Mouse (Mus musculus) limb, embryonic 10.5 days (tissue): ENCODE results near the gene Ptpn23. TPM values are rescaled to one million over a fixed set of nuclear protein-coding genes. Genes with fewer than 3 reads are reported as not detected.

ENCODE experiments used
- DNase-seq: peaks from one replicate; pipeline ENCODE4 v3.0.0-alpha.2; 2017; ENCODE audit warnings: low spot score
- H3K27ac ChIP-seq: fragments of 300-500 bp; sonication (generic); 2 replicates; pipeline ENCODE4 v1.5.1; 2016; ENCODE audit warnings: mild to moderate bottlenecking
- H3K27me3 ChIP-seq: fragments of 300-500 bp; sonication (generic); 2 replicates; pipeline ENCODE4 v1.6.1; 2016; ENCODE audit warnings: low read depth, mild to moderate bottlenecking; ENCODE audit not compliant: poor library complexity, severe bottlenecking
- H3K36me3 ChIP-seq: fragments of 300-500 bp; sonication (generic); 2 replicates; pipeline ENCODE4 v1.6.1; 2016; ENCODE audit warnings: mild to moderate bottlenecking, moderate library complexity
- H3K4me1 ChIP-seq: fragments of 300-500 bp; sonication (generic); 2 replicates; pipeline ENCODE4 v1.6.1; 2016
- H3K4me3 ChIP-seq: fragments of 300-500 bp; sonication (generic); 2 replicates; pipeline ENCODE4 v1.5.1; 2016; ENCODE audit warnings: mild to moderate bottlenecking, moderate library complexity
- H3K9me3 ChIP-seq: fragments of 300-500 bp; sonication (generic); replicated peaks from 2 replicates; pipeline ENCODE4 v1.6.1; 2016; ENCODE audit warnings: mild to moderate bottlenecking
- WGBS: fragments of 180-500 bp; shearing (Covaris S2); methylation state at CpG from one replicate; pipeline ENCODE4 v1.1.7; 2016; 5-methylcytosine and 5-hydroxymethylcytosine counted together
- polyA plus RNA-seq: library from polyadenylated mRNA; unstranded; fragments of >200 nt; fragmentation: Nextera tagmentation; extraction: Ambion mirVana; gene quantifications from 2 replicates; pipeline ENCODE4 v1.2.1, GENCODE M21; 2016

Ptpn23 gene
- polyA plus RNA-seq, 1 experiment from 2014 or later = 18.0 TPM

GRCm38 (mm10) chr9:110345057-110345739, 62.8 kb downstream of the Ptpn23 start:
- Histone ChIP-seq H3K36me3 (no peaks in the 10 kb centered on the region), H3K4me3 (no peak overlapping the region), H3K9me3 (no peaks in the 10 kb centered on the region), H3K27me3 (no peaks in the 10 kb centered on the region), H3K27ac (no peak overlapping the region; the same call in 1 of the 2 replicates), H3K4me1 (peaks cover 11% of the 10 kb centered on the region)
- no peak for DNase-seq
- 46% methylated on average over 7 of the region's 7 CpGs for WGBS

DNA sequence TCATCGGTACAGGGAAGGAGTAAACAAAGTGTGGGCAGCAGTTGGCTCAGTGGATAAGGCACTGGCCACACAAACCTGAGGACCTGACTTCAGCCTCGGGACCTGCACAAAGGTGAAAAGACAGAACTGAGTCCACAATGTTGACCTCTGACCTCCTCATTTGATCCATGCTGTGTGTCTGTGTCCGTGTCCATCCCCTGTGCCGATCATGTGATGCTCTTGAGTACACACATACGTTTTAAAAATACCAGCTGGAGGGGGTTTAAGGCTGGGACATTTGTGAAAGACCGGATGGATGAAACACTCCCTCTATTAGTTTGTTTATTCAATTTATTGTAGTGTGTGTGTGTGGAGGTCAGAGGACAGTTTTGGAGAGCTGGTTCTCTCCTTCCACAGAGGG, 64.2 kb downstream of the Ptpn23 start:
- Histone ChIP-seq H3K27me3 (no peaks in the 10 kb centered on the region), H3K9me3 (no peaks in the 10 kb centered on the region), H3K4me1 (peaks cover 11% of the 10 kb centered on the region), H3K4me3 (no peak overlapping the region), H3K36me3 (no peaks in the 10 kb centered on the region), H3K27ac (no peak overlapping the region)
- 73% methylated on average over 6 of the region's 6 CpGs for WGBS
- DNase-seq = no peak

- no peaks in the 10 kb centered on the region for H3K9me3 ChIP-seq
- H3K27me3 ChIP-seq = no peaks in the 10 kb centered on the region
- H3K27ac ChIP-seq = no peak overlapping the region
- H3K4me3 ChIP-seq = no peak overlapping the region
- peaks cover 16% of the 10 kb centered on the region for H3K4me1 ChIP-seq
- no peaks in the 10 kb centered on the region for H3K36me3 ChIP-seq
- 75% methylated on average over 8 of the region's 8 CpGs for WGBS
- no peak for DNase-seq
Observed at GRCm38 (mm10) chr9:110342008-110342407, 66.0 kb downstream of the Ptpn23 start.

GRCm38 (mm10) chr9:110340037-110340750, 67.8 kb downstream of the Ptpn23 start:
- H3K27ac ChIP-seq = no peak overlapping the region
- H3K4me1 ChIP-seq = peaks cover 10% of the 10 kb centered on the region
- H3K27me3 ChIP-seq = no peaks in the 10 kb centered on the region
- WGBS = 90% methylated on average over 5 of the region's 5 CpGs
- no peak for DNase-seq
- no peaks in the 10 kb centered on the region for H3K9me3 ChIP-seq
- H3K36me3 ChIP-seq = no peaks in the 10 kb centered on the region
- H3K4me3 ChIP-seq = no peak overlapping the region

Other genes starting within 250 kb of the Ptpn23 start
- 0.11 and 0.13 TPM in 2 replicates for gene Cspg5, start 164.4 kb downstream of the Ptpn23 start, polyA plus RNA-seq
- 46.6 and 46.7 TPM in 2 replicates for gene Elp6, start 103.0 kb downstream of the Ptpn23 start, polyA plus RNA-seq
- 37.9 and 41.7 TPM in 2 replicates for gene Scap, start 74.9 kb downstream of the Ptpn23 start, polyA plus RNA-seq
- gene Ngp, start 11.5 kb upstream of the Ptpn23 start, polyA plus RNA-seq = not detected in 2 replicates
- gene Klhl18, start 68.5 kb upstream of the Ptpn23 start, polyA plus RNA-seq = 8.5 and 10.3 TPM in 2 replicates
- 0.74 and 0.75 TPM in 2 replicates for gene Kif9, start 68.7 kb upstream of the Ptpn23 start, polyA plus RNA-seq
- 36.4 and 42.5 TPM in 2 replicates for gene Setd2, start 124.4 kb upstream of the Ptpn23 start, polyA plus RNA-seq
- 52.8 and 60.6 TPM in 2 replicates for gene Nradd, start 216.2 kb upstream of the Ptpn23 start, polyA plus RNA-seq
- 0.73 and 0.76 TPM in 2 replicates for gene Nbeal2, start 245.9 kb upstream of the Ptpn23 start, polyA plus RNA-seq
- gene Ccdc12, start 248.3 kb upstream of the Ptpn23 start, polyA plus RNA-seq = 164 and 175 TPM in 2 replicates